Mouse (Mus musculus) E14TG2a.4 (cell line): ENCODE measurements at regions not wholly inside any gene's neighbourhood (a gene's known extent, or its start where the extent isn't known, plus 50 kb on each side); places are given as distances from the start of the nearest gene placed in this dataset.

Experiments used
- CTCF ChIP-seq: conservative IDR thresholded peaks from 2 replicates; pipeline ENCODE4 v1.5.1; 2014; ENCODE audit warnings: low read length
- NANOG ChIP-seq: IDR thresholded peaks from 2 replicates; pipeline ENCODE4 v1.6.1; 2014; ENCODE audit warnings: borderline replicate concordance, low read length, mixed read lengths
- POU5F1 ChIP-seq: IDR thresholded peaks from 2 replicates; pipeline ENCODE4 v1.6.1; 2014; ENCODE audit warnings: low read length, borderline replicate concordance

- TF ChIP-seq CTCF (no peak), NANOG (no peak), POU5F1 (no peak)
These were observed 232.6 kb downstream of the Pik3r1 start for GRCm38 (mm10) chr13:101535331-101535866.
